Mouse (Mus musculus): Measurements from ENCODE around the gene Itga9. TPM values are rescaled to one million over a fixed set of nuclear protein-coding genes. Genes with fewer than 3 reads are reported as not detected.

The Itga9 gene
- total RNA-seq, 2 experiments from 2014 or later: 2.9 to 5.4 TPM

DNA sequence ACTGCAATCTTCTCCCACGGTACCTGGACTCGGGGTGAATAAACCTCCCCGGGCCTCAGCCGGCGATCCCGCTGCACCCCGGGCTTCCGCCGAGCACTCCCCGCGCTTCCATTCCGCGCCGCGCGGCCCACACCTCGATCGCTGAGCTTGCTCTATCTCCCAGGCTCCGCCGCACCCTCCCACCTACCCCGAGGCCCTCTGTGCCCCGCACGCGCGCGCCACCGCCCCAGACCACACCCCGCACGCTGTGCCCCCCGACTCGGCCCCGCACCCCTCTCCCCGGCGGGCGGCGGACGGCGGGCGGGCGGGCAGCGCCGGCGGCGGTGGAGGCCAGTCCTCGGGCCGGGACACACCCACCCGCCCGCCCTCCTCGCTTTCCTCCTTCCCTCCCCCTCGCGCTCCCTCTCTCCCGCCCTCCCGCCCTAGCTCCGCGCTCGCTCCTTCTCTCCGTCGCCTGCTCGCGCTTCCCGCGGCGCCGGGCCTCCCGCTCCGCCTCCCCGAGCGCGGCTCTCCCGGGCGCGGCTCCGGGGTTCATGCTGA lies 319.7 kb downstream of the Itga9 start, which contains the start of gene Ctdspl:
Ctdspl (plus strand) TSS at position 343 of the 540 bp plus-strand sequence.
- DNase-seq: peak; percentile 63 to 76

DNA sequence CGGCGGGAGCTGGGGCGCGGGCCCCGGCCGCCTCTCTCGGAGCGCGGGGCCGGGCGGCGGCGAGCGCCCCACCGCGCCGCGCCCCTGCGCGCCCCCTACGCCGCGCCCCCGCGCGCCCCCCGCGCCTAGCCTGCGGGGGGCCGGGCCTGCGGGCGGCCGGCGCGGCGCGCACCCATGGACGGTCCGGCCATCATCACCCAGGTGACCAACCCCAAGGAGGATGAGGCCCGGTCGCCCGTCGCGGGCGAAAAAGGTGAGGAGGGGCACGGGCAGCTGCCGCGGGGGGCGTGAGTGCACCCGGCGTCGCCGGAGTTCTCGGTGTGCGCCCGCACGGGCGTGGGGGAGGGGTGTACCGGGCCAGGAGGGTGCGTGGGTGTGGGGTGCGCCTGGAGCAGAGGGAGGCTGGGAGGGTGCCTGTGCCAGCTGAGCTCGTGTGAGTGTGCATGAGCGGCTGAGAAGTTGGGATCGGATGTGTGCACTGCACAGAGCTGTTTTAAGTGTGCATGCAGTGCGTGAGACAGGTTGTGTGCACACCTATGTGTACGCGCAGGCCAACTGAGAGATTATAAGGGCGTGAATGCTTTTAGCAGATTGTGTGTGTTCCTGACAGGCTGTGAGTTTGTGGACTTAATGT lies 320.3 kb downstream of the Itga9 start:
- DNase-seq: peak; percentile 75 to 76

DNA sequence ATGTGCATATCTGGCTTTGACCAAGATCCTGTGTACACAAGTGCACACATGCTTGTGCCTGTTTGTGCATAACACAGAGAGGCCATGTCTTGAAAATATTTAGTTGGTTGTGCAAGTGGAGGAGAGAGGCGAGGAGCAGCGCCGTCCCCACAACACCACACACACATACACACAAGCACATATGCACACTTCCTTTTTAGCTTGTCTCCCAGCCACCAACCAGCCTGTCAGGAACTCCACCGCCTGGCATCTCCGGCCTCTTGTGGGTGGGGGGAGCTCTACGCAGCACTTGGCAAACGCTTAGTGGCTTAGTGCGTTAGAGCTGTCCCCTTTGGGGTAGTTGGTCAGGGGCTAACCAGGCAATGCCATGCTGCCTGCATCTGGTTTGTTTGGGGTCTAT lies 321.0 kb downstream of the Itga9 start:
- DNase-seq: peak in 1 of 2 experiments; percentile 45

DNA sequence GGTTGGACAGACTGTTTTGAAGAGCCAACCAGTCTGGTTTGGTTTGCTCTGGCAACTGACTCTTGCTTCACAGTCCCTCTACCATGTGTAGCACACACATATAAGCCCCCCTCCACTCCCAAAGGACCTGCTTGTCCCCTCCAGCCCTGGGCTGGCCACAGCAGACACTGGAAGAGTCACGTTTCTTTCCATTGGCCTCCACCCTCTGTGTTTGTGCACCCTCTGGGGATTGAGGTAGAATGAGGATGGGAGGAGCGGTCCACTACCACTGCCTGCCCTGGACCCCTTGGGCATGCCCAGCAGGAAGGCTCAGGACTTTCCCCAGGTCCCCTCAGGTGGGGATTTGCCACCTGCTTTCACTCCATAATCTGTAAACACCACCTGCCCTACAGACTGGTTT lies 321.5 kb downstream of the Itga9 start:
- no peak for DNase-seq

DNA sequence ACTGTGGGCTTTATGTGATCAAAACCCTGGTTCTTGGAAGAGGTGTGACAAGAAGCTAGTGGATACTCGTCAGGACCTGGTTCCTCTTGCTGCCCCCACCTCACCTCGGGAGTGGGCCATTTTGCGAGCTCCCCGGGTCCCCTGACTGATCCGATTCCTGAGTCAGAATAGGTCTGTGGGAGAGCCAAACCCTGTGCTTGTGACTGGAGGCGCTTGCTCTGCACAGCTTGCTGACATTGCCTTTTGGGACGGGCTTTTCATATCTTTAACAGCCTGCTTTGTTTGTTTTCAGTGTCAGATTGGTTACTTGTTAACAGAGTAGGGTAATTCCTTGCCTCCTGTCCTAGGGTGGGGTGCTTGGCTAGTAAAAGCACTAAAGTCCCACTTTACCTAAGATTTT lies 322.2 kb downstream of the Itga9 start:
- no peak for DNase-seq

DNA sequence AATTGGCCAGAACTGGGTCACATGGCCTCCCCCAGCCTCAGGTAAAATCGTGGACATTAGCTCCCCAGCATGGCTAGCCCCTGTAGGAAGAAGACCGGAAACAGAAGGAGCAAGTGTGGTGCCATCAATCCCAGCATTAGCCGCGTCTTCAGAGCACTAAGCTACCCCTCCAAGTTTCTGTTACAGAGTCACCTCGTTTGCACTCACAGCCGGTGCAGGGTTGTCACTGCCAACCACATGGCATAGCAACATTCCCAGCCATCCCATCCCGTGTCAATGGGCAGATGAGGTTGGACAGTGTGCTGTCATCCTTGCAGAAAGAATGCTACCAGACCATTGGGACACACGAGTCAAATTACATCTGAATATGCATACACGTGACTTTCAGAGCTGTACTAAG lies 324.1 kb downstream of the Itga9 start:
- no peak for DNase-seq

DNA sequence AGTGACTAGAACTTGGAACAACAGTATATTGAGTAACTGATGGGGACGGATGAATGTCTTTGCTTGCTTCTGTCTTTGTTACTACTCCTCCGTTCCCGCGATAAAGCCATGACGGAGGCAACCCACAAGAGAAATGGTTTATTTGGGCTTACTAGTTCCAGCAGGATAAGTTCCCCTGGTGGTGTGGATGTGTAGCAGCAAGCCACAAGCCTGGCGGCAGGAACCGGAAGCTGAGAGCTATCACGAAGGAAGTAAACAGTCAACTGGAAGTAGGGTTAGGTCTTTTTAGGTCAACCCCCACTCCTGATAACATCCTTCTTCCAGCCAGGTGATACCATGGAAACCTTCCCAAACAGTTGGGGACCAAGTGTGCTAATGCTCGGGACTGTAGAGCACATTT lies 327.3 kb downstream of the Itga9 start:
- no peak for DNase-seq

DNA sequence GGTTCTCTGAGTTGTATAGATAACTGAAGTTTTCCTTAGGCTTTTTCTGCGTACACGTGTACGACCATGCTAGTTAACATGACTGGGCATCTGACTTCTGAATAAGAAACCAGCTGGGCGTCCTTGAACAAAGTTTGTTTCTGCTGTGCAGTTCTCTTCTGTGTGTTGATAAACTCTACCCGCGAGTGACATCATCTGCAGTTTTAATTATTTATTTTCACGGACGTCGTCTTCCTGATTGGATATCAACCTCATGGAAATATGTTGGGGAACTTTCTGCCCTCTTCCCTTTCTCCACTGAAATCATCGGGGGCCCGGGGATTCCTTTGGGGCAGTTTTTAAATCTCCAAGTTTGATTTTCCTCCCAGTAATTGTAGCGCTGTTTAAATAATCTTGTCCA lies 327.8 kb downstream of the Itga9 start:
- no peak for DNase-seq

DNA sequence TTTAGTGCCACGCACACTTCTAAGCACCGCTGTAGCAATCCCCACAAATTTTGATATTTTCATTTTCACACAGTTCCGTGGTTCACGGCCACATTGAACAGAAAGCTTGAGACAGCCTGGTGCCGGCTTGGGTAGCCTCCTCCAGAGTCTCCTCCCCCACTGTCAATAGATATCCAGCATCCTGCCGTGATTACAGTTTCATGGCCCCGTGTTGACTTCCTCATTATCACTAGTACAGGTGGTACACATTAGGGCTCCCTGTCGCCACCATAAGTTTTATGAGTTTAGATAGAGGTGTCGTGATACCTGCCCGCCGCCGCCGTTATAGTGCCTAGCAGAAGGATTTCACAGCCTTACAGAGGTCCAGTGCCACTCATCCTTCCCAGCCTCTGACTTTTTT lies 328.6 kb downstream of the Itga9 start:
- DNase-seq: no peak

DNA sequence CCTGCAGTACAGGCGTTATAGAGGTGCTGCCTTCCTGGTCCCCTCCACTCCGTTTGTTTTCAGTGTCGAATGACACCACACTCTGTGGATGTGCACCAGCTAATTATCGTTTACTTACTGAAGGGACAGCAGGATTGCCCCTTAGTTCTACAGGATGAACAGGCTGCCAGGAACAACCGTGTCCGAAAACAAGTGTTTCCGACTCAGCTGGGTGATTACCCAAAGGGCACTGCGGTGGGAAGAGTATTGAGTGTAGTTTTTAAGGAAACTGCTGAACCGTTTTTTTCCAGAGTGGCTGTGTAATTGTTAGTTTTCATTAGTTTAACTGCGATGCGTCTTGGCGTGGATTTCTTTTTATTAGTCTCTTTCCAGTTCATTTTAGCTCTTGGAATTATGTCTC lies 329.6 kb downstream of the Itga9 start:
- DNase-seq: no peak

DNA sequence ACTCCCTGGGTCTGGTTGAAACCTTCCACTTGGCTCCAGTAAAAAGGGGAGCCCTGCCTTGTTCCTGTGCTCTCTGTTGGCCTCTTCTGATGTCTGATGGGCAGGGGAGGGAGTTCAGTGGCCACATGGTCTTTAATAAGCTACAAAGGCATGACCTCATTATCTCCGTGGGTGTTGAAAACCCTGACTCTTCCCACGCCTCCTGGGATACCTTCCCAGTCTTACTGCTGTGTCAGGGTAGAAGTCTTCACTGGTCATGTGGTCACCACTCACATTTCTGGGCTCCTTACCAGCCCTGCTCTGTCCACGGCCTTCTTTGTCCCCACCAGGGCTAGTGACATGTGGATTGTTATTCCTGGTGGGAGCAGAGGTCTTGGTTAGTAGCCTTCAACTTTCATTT lies 331.0 kb downstream of the Itga9 start:
- no peak for DNase-seq

DNA sequence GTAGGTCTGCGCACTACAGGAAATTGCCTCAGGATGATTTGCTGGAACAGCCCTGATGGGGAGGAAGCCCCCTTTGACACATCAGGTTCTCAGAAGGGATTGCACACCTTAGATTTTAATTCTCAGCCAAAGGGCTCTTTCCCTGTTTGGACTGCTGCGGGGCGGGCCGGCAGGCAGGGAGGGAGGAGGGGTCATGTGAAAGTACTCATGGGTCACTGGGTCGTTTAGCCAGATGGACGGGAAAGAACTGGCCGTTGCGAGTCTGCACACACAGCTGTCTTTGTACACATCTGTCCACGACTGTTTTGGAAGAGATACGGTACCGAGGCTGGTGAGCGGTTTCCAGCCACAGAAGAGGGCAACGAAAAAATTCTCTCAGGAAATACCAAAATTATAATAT lies 332.9 kb downstream of the Itga9 start:
- DNase-seq: no peak

DNA sequence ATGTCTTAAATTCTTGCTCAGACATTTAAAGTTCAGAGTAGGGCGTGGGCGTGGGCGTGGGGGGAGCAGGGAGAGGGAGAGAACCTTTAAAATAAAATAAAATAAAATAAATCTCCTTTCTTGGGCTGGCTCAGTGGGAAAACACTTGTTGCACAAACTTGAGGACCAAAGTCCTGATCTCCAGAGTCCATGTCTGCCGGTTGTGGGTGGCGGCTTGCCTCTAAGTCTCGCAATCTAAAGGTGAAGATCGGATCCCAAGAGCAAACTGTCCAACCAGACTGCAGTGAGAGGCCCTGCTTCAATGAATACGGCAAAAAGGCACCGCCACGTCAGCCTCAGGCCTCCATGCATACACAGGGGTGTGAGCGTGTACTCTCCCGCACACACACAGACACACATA lies 333.3 kb downstream of the Itga9 start:
- no peak for DNase-seq

DNA sequence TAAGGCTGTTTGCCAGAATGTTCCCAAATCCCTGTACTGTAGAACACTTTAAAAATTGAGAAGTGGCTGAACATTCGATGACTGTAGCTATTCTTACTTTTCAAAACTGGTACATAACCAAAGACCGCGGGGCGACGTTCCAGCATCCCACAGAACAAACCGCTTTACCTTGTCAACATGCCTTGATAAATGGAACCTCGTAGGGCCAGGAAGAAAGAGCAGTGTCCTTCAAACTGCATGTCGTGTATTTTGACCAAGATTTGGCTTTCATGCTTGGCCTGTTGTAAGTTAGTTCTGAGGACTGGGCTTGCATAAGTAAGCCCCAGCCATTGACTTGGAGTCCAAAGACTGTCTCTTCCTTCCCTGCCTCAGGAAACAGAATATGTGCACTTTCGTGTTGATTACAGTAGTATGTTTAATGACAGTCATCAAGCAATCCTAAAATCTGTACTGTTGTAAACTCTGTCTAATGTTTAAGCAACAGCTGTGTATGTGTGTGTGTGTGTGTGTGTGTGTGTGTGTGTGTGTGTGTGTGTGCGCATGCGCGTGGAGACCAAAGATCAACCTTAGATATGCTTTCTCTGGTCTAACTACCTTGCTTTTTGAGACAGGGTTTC lies 334.2 kb downstream of the Itga9 start:
- no peak for DNase-seq

DNA sequence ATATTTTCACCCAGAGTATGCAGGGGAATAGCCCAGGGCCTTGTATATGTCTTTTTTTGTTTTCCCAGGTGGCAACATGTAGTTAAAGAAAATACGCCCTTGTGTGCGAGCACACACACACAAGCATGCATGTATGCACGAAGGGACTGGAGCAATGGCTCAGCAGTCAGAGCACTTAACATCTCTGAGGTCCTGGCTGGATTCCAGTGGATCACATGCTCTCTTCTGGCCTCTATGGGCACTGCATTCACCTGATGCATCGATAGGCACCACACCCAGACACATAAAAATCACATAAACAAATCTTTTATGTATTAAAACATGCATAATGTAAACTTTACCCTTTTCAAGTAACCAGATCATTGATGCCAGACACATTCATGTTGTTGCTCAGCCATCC lies 335.5 kb downstream of the Itga9 start:
- no peak for DNase-seq

DNA sequence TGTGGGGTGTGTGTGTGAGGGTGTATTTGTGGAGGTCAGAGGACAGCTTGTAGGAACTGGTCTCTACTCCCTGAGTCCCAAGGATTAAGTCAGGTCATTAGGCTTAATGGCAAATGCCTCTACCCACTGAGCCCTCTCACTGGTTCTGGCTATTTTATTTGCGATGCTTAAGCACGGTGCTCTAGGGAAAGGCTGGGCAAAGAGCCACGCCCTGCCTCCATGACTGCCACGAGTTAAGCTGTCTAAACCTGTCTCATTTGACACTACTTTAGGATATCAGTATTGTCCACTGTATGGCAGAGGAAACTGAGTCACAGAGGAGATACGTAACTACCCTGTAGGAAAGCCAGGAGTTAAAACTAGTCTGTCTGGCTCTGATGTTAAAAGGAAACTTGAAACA lies 337.5 kb downstream of the Itga9 start:
- no peak for DNase-seq

DNA sequence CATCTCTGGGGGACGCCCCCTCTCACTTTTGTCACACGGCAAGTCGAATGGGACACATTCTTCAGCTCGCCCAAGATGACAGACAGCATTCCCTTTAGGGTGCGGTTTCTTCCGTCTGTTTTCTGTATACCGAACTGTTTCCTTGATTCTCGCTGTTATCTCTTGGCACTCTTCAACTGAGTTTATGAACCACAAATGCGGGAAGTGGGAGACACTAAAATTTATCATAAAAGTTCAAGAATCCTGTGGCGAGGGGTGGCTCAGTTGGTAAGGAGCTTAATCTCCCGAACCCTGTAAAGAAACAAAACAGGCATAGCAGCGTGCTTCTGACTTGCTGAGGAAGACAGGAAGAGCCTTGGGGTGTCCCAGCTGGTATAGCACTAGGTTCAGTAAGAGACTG lies 337.9 kb downstream of the Itga9 start:
- no peak for DNase-seq

DNA sequence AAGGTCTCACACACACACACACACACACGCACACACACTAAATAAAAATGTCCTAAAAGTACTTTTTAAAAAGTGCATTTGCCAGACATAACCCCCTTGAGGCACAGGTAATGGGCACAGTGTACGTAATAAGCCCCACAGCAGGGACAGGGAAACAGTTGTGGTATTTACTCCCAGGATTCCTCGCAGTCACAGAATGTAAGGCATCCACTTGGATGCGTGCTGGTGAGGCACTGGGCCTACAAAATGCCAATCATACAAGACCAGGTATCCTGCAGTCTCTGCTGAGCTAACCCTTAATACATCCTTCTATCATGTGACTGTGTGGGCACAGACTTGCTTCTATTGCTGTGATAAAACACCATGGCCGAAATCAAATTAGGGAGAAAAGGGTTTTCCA lies 342.0 kb downstream of the Itga9 start:
- DNase-seq: no peak

DNA sequence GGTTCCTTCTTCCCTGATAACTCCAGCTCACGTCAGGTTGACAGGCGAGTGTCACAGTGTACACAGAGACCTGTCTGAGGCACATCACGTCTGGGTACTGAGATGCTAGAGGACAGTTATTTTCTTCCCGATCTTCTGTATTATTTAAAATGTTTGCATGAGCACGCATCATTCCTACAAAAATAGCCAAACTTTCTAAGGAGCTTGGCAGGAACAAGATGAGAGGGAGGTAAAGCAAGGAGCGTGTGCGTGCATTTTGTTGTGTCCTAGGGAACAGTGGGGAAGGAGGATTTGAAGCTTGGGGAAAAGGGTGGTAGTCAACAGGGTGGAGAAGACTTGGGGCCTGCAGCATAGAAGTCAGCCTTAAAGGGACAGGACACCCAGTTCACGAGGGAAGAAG lies 342.6 kb downstream of the Itga9 start:
- no peak for DNase-seq

DNA sequence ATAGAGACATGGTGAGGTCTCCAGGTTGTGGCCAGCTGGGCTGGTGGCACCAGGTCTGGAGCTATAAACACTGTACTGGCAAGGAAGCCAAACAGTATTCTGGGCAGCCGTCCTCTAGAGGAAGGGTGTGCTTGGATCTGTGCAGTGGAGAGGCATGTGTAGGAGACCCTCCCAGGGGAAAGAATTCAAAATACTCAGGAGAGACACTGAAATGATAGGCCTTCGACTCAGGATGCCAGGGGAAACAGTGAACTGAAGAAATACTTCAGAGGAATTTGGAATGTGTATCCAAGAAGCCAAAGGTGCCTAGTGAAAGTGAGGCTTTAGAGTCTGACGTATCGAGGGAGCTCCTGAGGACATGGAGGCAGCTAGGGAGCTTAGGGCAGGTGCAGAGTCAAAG lies 343.2 kb downstream of the Itga9 start:
- DNase-seq: no peak

DNA sequence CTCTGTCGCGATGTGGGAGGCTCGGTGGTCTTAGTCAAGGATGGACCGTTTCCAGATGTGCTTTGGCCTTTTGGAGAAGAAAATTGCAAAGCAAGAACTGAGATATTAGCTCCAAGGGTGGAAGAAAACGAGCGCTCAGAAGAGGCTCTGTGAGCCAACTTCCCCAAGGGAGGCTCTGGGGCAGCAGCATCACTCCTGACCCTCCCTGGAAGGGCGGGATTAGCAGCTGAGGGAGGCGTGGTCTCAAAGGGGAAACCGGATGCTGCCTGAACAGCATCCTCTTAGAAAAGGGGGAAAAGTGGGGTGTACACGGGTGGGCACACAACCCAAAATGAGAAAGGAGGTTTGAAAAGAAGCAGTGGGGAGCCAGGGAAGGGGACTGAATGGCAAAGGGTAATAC lies 343.6 kb downstream of the Itga9 start:
- DNase-seq: no peak

All from layer of hippocampus, postnatal 36 days (tissue).